In genomic region chr12:101015926-101016325, GRCm38 (mm10) we compare ENCODE assay signal across 9 mouse cellular contexts. TPM values are rescaled to one million over a fixed set of nuclear protein-coding genes. Genes with fewer than 3 reads are reported as not detected.
A peak's percentile ranks its signal among the peaks of the same experiment; 100 is the strongest.
DNase-seq lines count a peak whose midpoint lies in the region; ATAC-seq and TF ChIP-seq lines count a peak whose summit lies in the region.
"Had no signal": no experiment of that assay in that cellular context is flagged by ENCODE, and none has a peak within 500 bp of the region (broad histone marks: within the 10 kb centered on the region; RNA-seq: fewer than 3 reads in every experiment).

No protein-coding gene starts in this region.

- no peak overlapping the region for H3K4me2 ChIP-seq in lung, embryonic 15.5 days
- no peak overlapping the region for H3K4me2 ChIP-seq in stomach, embryonic 16.5 days (ENCODE audit: low read depth, low read length)

- no peak overlapping the region for H3K9ac ChIP-seq in lung, embryonic 15.5 days
- H3K9ac ChIP-seq in stomach, embryonic 16.5 days (ENCODE audit: low read length) = 0 out of 2 replicates have a peak overlapping the region, but pooled peaks have one; percentile 10

- no peak for TF ChIP-seq CTCF in E14TG2a.4 (conservative IDR thresholded peaks at IDR 0.05; ENCODE audit: low read length)

- peak overlapping the region; percentile 31 for H3K27ac ChIP-seq in lung, embryonic 15.5 days
- H3K27ac ChIP-seq in stomach, embryonic 16.5 days (ENCODE audit: low read length) = peak overlapping the region; percentile 68

- H3K4me1 ChIP-seq in E14TG2a.4 (replicated peaks; ENCODE audit: low read depth, low read length) = peaks cover 99% of the 10 kb centered on the region
- peaks cover 83% of the 10 kb centered on the region for H3K4me1 ChIP-seq in lung, embryonic 15.5 days
- peaks cover 48% of the 10 kb centered on the region for H3K4me1 ChIP-seq in stomach, embryonic 16.5 days (ENCODE audit: control insufficient read depth, insufficient read depth, low read length)

- ATAC-seq in hematopoietic stem cell, adult 5-6 weeks (replicated peaks in 1 of 2; ENCODE audit: insufficient read depth in 1 of 2, low FRiP score in 2 of 2, low TSS enrichment in 1 of 2, low read depth in 1 of 2, poor library complexity in 2 of 2, severe bottlenecking in 2 of 2) = peak; percentile 65 to 77
- no peak for ATAC-seq in lung, embryonic 15.5 days (ENCODE audit: borderline replicate concordance, extremely low read depth, low FRiP score, low TSS enrichment)
- no peak for ATAC-seq in stomach, embryonic 16.5 days (ENCODE audit: insufficient read depth, low FRiP score)

- H3K36me3 ChIP-seq in E14TG2a.4 (ENCODE audit: insufficient read depth, low read length) = peaks cover 16% of the 10 kb centered on the region; the same call in 1 of the 2 replicates
- no peaks in the 10 kb centered on the region; the same call in 1 of the 2 replicates for H3K36me3 ChIP-seq in lung, embryonic 15.5 days
- H3K36me3 ChIP-seq in stomach, embryonic 16.5 days (ENCODE audit: control insufficient read depth, insufficient read depth, low read length) = no peaks in the 10 kb centered on the region

- DNase-seq in embryo, embryonic 10 days (ENCODE audit: low spot score) = peak; percentile 32
- no peak for DNase-seq in embryo, embryonic 9.5 days (ENCODE audit: extremely low spot score)
- no peak for DNase-seq in frontal cortex, postnatal 36 days (ENCODE audit: low spot score in 2 of 2)
- DNase-seq in cerebellum, adult 9-10 months = no peak

- H3K4me3 ChIP-seq in E14TG2a.4 (replicated peaks; ENCODE audit: low read length) = peak overlapping the region; percentile 74
- no peak overlapping the region for H3K4me3 ChIP-seq in lung, embryonic 15.5 days
- H3K4me3 ChIP-seq in stomach, embryonic 16.5 days (replicated peaks; ENCODE audit: low read length) = no peak overlapping the region
- H3K4me3 ChIP-seq: heart, adult 2 months had no signal

- WGBS in lung, embryonic 15.5 days = 49% methylated on average over 4 of the region's 4 CpGs
- WGBS in stomach, embryonic 16.5 days = 48% methylated on average over 4 of the region's 4 CpGs

- 0 out of 2 replicates have a peak, but pooled peaks cover 2% of the 10 kb centered on the region for H3K27me3 ChIP-seq in E14TG2a.4 (ENCODE audit: insufficient read depth, low read length)
- H3K27me3 ChIP-seq in lung, embryonic 15.5 days = no peaks in the 10 kb centered on the region
- H3K27me3 ChIP-seq in stomach, embryonic 16.5 days (ENCODE audit: control insufficient read depth, insufficient read depth, low read length) = no peaks in the 10 kb centered on the region

- H3K9me3 ChIP-seq in E14TG2a.4 (ENCODE audit: low read length) = no peaks in the 10 kb centered on the region
- H3K9me3 ChIP-seq in lung, embryonic 15.5 days = no peaks in the 10 kb centered on the region
- no peaks in the 10 kb centered on the region for H3K9me3 ChIP-seq in stomach, embryonic 16.5 days (replicated peaks; ENCODE audit: control insufficient read depth, low read length)

RNA-seq across cellular contexts. Expression of gene Ccdc88c, which starts 12.9 kb away (rescaled TPM):
- total RNA-seq in hematopoietic stem cell, adult 5-6 weeks (2017) = 78.5 and 81.7 TPM in 2 replicates
- 14.3 and 17.9 TPM in 2 replicates for polyA plus RNA-seq in lung, embryonic 15.5 days (2015; fragmentation: Nextera tagmentation; extraction: Ambion mirVana)
- polyA plus RNA-seq in stomach, embryonic 16.5 days (2015; fragmentation: Nextera tagmentation; extraction: Ambion mirVana) = 8.3 and 11.1 TPM in 2 replicates

Comparison
In these comparisons a context has a peak if more than half of its experiments do, and no peak if none do; other contexts are left out.
1. ATAC-seq: peak in hematopoietic stem cell, adult 5-6 weeks (2 of 2); none in lung, embryonic 15.5 days (single experiment) and stomach, embryonic 16.5 days (single experiment).